Mouse (Mus musculus): ENCODE measurements around the gene Cdca8.
"Not testable (repeated sequence)": the region's sequence is repeated elsewhere in the genome, so short reads cannot be mapped to it uniquely, and the experiment has no call there.

The Cdca8 gene

DNA sequence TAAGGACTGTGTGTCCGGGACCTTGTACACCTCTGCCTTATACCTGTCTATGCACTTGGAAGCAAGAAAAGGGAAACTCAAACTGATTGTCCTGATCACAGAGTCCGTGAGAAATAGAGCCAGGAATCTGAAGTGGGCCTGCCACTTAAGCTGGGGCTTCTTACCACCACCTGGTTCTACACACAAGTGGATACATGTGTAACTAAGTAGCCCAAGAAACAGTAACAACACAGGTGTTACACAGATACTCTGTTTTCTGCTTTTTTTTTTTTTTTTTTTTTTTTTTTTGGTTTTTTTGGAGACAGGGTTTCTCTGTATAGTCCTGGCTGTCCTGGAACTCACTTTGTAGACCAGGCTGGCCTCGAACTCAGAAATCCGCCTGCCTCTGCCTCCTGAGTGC lies at the start of gene Cdca8:
Gene Cdca8 (minus strand): TSS at position 101 of the 400 bp plus-strand sequence.
- DNase-seq (ENCODE audit: low spot score in 2 of 2) = not testable (repeated sequence)

DNA sequence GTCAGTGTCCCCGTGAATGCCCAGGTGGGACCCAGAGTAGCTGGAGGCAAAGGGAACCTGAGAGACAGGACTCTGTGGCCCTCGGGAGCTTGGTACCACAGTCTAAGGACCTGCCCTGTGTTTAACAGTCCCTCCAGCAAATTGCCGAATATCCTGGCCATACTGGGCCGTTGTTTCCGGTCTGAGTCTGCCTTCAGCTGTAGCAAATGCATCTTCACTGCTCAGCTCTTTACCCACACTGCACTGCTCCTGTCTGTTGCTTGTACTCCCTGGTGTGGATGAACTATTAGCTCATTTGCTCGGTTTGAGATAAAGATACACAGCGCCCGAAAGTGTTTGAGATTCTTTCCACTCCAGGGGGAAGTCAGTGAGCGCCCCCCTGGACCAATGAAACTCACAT lies 49.3 kb upstream of the Cdca8 start:
- DNase-seq (ENCODE audit: low spot score in 2 of 2) = no peak

DNA sequence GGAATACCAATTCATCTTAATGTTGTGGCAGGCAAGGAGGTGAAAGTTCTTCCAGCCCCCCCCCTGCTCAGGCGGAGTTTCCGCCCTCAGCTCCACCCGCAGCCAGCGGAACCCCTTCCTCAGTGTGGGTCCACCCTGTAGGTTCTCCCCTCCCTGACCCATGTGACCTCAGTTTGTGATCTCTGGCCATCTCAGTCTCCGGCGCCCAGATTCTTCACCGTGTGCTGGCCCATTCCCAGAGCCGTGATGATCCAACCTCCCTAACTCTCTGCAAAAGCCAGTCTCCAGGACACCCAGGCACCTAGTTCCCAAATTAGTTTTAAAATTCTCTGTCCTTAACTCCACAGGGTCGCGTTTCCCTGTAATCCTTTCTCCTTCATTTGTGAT lies 48.6 kb upstream of the Cdca8 start:
- no peak for DNase-seq (ENCODE audit: low spot score in 2 of 2)

DNA sequence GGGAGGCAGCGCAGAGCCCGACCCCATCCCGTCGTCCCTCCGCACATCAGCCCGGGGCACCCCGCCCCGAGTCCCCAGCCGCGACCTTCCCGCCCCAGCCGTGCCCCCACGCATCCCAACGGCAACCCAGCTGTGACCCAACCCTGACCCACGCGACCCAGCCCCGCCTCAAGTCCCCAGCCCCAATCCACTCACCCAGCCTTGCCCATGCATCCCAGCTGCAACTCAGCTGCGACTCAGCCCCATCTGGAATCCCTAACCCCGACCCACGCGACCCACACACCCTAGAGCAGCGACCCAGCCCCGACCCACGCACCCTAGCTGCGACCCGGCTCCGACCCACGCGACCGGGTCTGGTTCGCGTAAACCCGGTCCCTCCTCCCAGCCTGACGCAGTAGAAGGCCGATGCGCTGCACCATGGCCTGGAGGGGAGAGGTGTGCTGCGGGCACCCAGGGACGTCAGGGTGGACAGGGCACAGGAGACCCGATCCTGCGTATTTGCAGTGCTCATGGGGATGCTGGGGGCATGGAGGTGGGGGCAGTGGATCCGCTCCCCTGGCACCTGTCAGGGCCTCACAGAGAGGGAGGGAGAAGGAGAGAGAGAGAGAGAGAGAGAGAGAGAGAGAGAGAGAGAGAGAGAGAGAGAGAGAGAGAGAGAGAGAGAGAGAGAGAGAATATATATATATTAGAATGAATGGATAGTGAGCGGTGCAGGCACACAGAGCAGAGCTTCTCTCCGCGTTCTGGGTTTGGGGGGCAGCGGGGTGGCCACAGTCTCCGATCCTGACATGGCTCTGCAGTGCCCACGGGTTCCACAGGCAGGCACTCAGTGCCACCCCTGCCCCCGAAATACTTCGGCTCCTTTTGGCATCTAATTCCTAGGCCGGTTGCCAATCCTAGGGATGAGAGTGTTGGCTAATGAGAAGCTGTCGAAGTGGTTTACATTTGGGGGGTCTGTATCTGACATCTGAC lies 47.9 kb upstream of the Cdca8 start:
- DNase-seq (ENCODE audit: low spot score in 2 of 2) = no peak

DNA sequence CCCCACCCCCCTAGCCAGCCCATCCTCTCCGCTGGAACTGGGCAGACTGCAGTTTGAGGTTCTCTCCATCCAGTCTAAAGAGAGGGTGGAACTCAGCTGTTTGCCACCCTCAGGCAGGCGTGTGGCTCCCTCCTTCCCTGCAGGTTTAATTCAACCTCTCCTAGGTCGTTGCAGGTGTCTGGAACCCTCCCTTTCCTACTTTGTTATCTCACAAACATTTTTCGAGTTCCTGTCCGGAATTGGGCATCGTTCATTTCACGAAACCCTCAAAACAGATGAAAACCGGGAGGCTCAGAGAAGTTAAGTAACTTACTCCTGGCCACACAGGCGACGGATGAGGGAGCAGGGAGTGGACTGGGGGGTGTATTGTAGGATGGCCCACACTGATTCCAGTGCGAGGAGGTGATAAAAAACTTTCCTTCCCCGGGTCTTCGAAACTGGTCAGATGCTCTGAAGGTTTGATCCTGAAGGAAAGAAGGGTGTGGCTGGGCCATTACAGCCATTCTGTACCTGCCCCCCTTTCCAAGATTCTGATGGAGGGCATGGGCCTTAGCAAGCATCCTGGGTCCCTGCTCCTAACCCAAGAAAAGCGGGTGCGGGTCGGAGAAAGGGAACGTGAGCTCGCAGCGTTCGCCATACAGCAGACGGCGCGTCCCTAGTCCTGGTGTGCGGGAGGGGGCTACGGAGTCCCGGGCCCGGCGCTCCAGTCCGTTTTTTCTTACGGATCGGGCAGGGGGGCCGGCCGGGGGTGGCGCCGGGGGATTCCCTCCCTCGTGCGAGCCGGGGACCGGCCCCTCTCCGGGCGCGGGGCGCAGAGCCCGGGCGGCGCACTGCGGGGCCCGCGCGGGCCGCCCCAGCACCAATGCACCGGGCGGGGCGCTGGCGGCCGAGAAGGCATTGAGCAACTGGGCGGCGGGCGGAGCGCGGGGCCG lies 46.8 kb upstream of the Cdca8 start, which contains the start of gene Rspo1:
Gene Rspo1 (plus strand): TSS at position 760 of the 932 bp plus-strand sequence.
- DNase-seq (ENCODE audit: low spot score in 2 of 2) = peak in 1 of 2 experiments; percentile 12

DNA sequence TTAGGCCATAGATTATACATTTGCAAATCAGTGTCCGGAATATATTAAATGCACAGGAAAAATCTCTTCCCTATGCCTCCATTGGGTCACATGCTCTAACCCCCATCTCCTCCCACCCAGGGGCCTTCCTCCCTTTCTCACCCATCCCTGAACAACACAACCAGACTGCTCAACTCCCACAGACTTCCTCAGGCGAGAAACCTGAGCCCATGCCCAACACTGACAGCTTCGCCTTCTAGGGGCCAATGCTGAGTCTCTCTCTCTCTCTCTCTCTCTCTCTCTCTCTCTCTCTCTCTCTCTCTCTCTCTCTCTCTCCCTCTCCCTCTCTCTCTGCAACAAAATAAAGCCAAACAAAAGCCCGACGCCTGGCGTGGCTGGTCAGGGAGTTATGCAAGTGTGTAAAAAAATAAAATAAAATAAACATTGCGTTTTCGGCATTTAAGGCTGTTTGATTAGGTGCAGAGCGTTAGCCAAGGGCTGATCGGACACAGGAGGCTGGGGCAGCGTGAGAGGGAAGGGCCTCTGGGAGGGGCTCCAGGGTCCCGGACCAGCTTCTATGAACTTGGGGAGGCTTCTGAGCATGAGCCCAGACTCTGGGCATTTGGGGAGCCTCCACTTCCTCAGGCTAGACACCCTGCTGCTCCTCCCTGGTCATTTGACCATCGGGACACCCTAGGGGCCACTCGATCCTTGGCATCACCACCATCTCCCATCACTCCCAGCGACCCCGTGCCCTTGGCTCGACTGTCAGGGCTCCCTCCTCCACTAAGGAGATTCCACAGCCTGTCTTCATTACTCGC lies 46.0 kb upstream of the Cdca8 start:
- peak in 1 of 2 experiments; percentile 22 for DNase-seq (ENCODE audit: low spot score in 2 of 2)

DNA sequence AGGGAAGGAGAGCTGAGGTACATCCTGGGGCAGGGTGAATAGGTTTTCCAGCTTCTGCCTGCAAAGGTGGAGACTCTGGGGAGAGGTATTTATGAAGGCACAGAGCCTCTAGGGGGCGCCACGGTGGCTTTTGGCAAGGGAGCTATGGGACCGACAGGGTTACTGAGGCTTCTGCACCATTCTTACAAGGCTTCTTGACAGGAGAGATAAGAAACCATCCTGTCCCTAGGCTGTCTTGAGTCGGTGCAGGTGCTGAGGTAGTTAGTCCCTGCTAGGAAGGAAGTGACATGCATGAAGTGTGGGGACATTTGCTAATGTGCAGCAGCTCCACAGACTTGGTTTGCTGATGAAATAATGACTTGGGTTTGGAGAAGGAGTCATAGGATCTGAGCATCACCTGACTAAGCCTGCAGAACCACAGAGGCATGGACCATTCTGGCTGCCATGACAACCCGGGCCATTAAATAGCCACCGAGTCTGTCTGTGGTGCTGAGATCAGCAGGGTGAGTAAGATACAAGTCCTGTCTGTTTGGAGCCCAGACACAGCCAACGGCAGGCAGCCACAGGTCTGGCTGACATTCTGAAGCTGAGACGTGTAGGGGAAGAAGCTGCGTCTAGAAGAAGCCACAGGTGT lies 44.9 kb upstream of the Cdca8 start:
- DNase-seq (ENCODE audit: low spot score in 2 of 2) = no peak

DNA sequence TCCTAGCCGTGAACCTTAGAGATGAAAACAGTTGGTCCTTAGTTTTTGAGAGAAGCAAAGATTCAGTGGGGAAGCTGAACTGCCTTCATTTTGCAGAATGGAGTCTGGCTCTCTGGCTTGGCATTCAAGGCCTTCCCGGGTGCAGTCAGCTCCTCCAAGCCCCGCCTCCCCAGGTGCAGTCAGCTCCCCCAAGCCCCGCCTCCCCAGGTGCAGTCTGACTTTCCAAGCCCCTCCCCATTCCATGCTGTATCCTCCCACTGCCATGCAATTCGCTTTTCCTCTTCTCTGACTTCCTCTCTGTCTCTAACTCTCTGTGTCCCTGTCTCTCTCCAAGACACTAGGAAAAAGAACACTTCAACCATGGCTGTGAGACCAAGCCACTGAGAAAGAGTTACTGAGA lies 39.1 kb upstream of the Cdca8 start:
- DNase-seq (ENCODE audit: low spot score in 2 of 2) = no peak

DNA sequence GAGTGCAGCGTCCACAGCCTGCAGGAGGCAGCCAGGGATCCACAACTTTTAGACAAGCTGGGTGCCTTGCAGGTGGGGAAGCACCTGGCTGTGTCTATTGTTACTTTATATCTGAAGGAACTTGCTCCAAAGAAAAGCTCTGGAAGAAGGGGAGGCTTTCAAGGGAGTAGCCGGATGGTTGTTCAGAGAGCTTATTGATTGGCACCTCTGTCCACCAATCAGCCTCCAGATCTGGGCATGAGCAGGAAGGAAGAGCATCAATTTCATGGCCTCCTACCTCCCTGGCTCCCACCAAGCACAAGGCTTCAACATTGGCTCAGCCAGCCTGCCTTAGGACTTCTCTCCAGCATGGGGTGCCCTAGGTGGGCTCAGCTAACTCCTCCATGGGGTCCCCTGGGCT lies 34.2 kb upstream of the Cdca8 start:
- DNase-seq (ENCODE audit: low spot score in 2 of 2) = no peak

DNA sequence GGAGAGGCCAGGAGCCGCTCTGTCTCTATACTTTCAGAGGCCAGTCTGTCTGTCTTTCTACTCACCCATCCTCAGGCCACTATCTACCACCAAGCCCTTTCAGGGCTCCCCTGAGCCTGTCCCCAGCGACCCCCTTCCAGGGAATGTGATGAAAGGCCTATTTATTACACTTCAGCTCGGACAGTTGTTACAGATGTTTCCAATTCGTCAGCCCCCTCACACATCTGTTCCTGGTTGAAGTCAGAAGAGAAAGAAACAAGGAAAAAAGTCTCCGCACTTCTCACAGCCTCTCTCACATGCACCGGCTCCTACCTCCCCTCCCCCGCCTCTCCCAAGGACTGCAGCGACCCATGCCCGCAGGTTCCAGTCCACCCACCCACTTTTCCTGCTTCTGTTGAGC lies 33.2 kb upstream of the Cdca8 start:
- no peak for DNase-seq (ENCODE audit: low spot score in 2 of 2)

DNA sequence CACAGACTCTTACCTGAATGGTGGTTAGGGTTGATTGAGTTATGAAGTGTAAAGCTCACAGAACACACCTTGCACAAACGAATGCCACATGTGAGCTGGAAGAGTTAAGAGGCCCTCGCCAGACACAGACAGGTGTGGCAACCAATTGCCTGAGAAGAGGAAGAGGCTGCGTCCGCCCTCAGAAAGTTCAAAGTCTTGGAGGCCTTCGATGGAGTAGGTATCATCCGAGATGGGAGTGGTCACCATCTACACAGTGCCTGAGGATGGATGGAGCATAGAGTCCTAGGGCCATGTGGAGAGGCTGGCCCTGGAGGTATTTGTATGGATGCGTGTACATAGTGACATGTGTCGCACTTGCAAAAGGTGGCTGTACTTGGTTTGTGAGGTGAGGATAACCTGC lies 32.0 kb upstream of the Cdca8 start:
- no peak for DNase-seq (ENCODE audit: low spot score in 2 of 2)

DNA sequence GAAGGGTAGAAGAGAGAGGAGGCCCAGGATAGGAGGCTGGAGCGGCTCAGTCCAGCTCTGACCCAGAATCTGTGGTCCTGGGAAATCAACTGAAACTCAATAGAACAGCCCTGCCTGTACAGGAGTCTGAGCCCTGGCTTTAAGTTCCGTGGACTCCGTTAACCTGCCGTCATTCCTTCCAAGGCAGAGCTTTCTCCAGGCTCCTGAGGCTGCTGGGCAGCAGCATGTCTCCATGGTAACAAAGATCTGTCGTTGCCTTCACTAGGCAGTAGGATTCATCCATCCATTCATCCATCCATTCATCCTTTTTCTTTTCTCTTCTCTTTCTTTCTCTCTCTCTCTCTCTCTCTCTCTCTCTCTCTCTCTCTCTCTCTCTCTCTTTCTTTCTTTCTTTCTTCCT lies 31.6 kb upstream of the Cdca8 start:
- no peak for DNase-seq (ENCODE audit: low spot score in 2 of 2)

DNA sequence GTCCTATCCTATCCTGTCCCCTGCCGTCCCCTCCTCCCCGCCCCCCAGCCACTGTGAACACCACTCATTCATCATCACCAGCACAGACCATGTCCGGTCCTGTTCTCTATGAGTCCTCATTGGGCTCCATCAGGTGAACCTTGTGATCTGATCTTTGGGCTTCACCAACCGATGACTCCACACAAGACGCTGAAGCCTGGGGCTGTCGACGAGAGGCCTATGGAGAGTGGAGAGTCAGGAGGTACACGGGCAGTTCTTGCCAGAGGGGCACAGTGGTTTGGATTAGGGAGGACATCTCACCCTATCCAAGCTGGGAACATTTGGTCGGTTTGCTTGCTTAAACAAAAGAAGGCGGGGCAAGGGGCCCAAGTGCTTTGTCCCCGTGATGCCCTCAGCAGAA lies 31.1 kb upstream of the Cdca8 start:
- DNase-seq (ENCODE audit: low spot score in 2 of 2) = no peak

DNA sequence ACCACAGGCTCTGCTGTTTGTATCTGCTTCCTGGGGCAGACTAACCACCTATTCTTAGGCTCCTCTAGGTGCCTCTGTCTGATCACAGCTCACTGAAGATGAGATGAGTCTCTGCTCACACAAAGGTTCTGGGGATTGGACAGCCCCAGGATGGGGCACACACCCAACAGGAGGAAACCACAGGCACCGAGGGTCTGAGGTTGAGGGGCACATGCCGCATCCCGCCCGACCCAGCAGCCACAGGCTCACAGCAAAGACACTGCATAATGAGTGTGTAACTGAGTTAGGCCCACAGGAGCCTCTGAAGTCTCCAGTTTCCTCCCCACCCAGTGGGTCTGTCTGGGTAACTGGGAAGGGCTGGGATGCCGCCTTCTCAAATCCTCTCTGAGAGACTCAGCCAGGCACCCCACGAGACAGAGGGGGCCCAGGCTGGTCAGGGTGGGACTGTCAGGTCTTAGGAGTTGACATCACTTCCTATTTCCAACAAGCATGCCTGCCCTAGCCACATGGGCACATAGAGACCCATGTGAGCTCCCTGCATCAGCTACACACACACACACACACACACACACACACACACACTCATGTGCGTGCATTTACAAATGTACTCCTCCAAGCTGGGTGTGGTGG lies 30.2 kb upstream of the Cdca8 start:
- DNase-seq (ENCODE audit: low spot score in 2 of 2) = no peak

DNA sequence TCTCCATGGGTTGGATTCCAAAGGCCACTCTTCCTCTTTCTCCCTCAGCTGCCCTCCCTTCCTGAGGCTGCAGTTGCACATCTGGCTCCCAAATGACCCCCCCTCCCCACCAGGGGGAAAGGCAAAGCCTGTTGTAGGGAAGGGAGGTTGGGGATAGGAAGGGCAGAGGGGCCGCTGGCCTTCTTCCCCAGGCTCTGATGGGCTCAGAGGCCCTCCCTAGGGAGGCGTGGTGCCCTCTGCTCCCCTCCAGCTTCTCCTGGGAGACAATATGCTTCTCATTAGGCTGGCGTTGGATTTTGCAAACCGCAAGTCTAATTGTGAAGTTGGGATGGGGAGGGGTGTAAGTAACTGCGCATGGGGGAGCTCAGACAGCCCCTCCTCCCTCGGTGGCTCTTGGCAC lies 29.6 kb upstream of the Cdca8 start:
- no peak for DNase-seq (ENCODE audit: low spot score in 2 of 2)

DNA sequence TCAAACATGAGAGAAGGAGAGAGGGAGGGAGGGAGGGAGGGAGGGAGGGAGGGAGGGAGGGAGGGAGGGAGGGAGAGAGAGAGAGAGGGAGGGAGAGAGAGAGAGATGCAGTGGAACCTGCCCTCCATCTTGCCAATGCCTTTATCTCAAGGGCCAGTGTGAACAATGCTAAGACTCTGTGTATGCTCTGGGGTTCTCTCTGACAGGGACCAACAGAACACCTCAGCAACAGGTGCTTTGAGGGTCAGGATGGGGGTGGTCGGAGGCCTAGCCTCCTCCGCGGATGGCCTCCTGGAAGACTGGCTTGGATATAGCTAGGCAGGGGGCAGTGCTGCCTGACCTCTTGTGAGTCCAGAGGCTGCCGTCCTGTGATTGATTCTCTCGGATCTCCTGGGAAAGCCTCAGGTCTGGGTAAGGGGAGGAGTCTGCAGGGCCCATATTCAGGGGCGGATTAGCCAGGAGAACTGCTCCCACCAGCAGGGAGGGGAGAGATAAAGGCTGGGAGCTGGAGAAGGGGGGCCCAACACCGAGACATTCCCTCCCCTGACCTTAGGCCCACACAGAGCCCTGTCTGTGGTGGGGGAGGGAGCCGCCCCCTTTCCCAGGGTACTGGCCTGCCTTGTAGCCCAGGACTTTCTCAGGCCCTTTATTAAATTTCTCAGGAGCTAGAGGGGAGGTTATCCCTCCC lies 25.9 kb upstream of the Cdca8 start:
- no peak for DNase-seq (ENCODE audit: low spot score in 2 of 2)

DNA sequence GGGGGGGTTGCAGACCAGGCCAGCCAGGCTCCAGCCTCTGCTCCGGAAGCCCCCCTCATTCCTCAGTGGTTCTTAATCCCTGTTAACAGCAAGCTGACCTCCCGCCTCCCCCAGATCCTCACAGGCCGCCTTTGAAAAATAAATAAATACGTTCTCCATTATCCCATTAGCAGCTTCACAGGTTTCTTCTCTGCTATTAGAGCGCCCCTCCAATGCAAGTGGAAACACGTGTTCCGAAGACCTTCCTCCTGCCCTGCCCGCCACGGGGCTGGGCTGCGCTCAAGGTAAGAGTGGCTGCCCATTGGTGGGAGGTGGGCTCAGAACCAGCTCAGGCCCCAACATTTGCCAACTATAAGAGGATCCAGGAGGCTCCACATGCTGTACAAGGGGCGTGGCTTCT lies 23.5 kb upstream of the Cdca8 start:
- DNase-seq (ENCODE audit: low spot score in 2 of 2) = no peak

DNA sequence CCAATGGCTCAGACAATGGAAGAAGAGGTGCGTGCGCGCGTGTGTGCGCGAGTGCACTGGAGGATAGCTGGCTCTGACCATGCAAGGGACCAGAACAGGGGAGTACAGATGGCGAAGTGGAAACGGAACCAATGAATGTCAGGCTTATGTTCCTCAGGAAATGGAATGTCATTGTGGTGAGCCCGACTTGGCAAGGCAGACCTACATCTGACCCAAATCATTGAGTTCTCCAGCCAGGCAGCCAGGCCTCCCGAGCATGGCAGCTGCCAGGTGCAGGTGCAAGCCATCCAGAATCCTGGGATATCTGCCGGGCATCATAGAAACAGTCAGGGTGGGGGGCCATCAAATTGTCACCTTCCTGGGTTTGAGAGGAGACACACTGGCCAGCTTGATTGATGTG lies 21.8 kb upstream of the Cdca8 start:
- DNase-seq (ENCODE audit: low spot score in 2 of 2) = no peak

DNA sequence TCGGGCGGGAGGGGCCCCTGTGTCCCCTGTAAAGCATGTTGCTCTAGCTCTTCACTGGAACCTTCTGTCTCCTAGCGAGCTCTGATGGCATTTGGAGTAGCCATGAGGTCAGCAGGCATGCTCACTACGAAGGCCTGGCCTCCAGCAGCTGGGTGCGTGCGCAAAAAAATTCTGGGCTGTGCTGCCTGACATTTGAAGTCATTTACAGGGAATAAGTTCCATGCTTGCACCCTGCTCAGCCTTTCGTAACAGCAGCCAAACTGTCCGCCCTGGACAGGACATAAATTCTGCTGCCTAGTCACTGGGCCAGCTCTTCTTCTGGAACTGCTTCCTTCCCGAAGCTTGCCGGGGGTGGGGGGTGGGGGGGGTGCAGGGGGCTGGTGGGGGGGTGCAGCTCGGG lies 20.0 kb upstream of the Cdca8 start:
- peak in 1 of 2 experiments; percentile 18 for DNase-seq (ENCODE audit: low spot score in 2 of 2)

DNA sequence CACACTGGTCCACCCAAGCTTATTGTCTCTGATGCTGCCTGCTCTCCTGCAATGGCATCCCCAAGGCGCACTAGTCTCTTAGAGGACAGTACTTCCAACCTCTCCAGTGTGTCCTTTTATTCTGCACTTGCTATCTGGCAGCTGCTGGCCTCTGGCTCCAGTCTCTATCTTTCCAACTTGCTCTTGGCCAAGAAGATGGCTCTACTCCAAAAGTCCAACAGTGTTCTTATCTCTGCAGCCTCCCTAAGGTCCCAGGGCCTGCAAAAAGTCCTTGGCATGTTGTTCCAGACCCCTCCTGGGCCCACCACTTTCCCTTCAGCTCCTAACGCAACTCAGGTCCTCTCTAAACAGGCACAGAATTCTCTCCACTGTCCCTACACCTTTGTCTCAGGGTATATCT lies 18.2 kb upstream of the Cdca8 start:
- DNase-seq (ENCODE audit: low spot score in 2 of 2) = no peak

All from urinary bladder, adult 18-20 months (tissue).